Mouse (Mus musculus) kidney, embryonic 14.5 days (tissue): Measurements from ENCODE around the gene D430042O09Rik. TPM values are rescaled to one million over a fixed set of nuclear protein-coding genes. Genes with fewer than 3 reads are reported as not detected.

Experiments
- ATAC-seq: fragments of 200-750 bp; cut with Nextera tagmentation; 2 replicates; pipeline ENCODE4 v1.8.0; 2017; ENCODE audit warnings: moderate number of reproducible peaks, mild to moderate bottlenecking, moderate TSS enrichment, moderate library complexity; ENCODE audit not compliant: low FRiP score, low TSS enrichment
- H3K27ac ChIP-seq: fragments of 300-500 bp; sonication (generic); 2 replicates; pipeline ENCODE4 v1.5.1; 2014; ENCODE audit warnings: low read depth, mild to moderate bottlenecking, low read length, moderate library complexity, mixed read lengths
- H3K27me3 ChIP-seq: fragments of 300-500 bp; sonication (generic); 2 replicates; pipeline ENCODE4 v1.6.1; 2014; ENCODE audit warnings: mild to moderate bottlenecking, low read length; ENCODE audit not compliant: control insufficient read depth, insufficient read depth
- H3K36me3 ChIP-seq: fragments of 300-500 bp; sonication (generic); 2 replicates; pipeline ENCODE4 v1.6.1; 2014; ENCODE audit warnings: low read length, mixed read lengths; ENCODE audit not compliant: control insufficient read depth, insufficient read depth
- H3K4me1 ChIP-seq: fragments of 300-500 bp; sonication (generic); 2 replicates; pipeline ENCODE4 v1.6.1; 2014; ENCODE audit warnings: low read length, mixed read lengths; ENCODE audit not compliant: control insufficient read depth, insufficient read depth
- H3K4me2 ChIP-seq: fragments of 300-500 bp; sonication (generic); replicated peaks from 2 replicates; pipeline ENCODE4 v1.6.1; 2014; ENCODE audit warnings: low read depth, mild to moderate bottlenecking, low read length
- H3K4me3 ChIP-seq: fragments of 300-500 bp; sonication (generic); 2 replicates; pipeline ENCODE4 v1.5.1; 2014; ENCODE audit warnings: mild to moderate bottlenecking, low read length
- H3K9ac ChIP-seq: fragments of 300-500 bp; sonication (generic); 2 replicates; pipeline ENCODE4 v1.6.1; 2014; ENCODE audit warnings: low read depth, mild to moderate bottlenecking, low read length, moderate library complexity
- H3K9me3 ChIP-seq: fragments of 300-500 bp; sonication (generic); 2 replicates; pipeline ENCODE4 v1.6.1; 2016; ENCODE audit warnings: low read length; ENCODE audit not compliant: control insufficient read depth
- WGBS: fragments of 180-500 bp; shearing (Covaris S2); extraction: QIAGEN DNeasy Blood & Tissue Kit; methylation state at CpG from one replicate; pipeline ENCODE4 v1.1.7; 2014; 5-methylcytosine and 5-hydroxymethylcytosine counted together
- polyA plus RNA-seq: library from polyadenylated mRNA; unstranded; fragments of >200 nt; fragmentation: Nextera tagmentation; extraction: Ambion mirVana; gene quantifications from 2 replicates; pipeline ENCODE4 v1.2.1, GENCODE M21; 2014

The D430042O09Rik gene
- polyA plus RNA-seq, 1 experiment from 2014 or later = 11.5 TPM

DNA sequence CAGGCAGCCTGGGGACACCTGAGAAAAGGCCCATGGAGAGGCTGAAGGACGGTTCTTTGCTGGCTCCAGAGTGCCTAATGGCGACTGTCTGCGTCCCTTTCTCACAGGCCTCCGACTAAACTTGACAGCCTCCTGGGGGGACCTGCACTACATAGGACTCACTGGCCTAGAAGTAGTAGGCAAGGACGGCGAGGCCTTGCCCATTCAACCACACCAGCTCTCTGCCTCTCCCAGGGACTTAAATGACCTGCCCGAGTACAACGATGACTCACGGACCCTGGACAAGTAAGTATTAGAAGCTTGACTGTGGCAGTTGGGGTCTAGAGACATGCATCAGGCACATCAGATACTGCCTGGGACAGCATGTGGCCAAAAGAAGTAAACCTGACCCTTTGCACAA is 152.7 kb downstream of the D430042O09Rik start:
- Histone ChIP-seq H3K4me1 (peaks cover 18% of the 10 kb centered on the region), H3K4me2 (no peak overlapping the region), H3K27ac (no peak overlapping the region), H3K4me3 (no peak overlapping the region), H3K9me3 (no peaks in the 10 kb centered on the region), H3K27me3 (no peaks in the 10 kb centered on the region), H3K9ac (no peak overlapping the region), H3K36me3 (peaks cover 4% of the 10 kb centered on the region; the same call in 1 of the 2 replicates)
- no peak for ATAC-seq
- WGBS = 92% methylated on average over 9 of the region's 9 CpGs

DNA sequence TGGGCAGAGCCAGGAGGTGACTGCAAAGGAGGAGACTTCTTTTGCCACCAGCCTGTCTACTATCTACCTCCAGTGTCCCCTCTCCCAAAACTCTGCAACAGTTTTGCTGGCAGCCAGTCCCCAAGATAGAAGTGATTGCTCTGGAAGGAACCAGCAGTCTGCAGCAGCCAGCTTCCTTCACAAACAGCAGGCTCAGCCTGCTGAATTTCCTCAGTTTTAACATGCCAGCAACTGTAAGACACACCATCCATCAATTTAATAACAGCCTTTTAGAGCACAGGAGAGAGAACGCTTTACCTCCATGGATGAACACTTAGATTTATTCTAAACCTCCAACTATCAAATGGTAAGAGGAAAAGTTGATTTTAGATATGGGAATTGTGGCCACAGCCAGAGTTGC is 156.3 kb downstream of the D430042O09Rik start:
- peaks cover 27% of the 10 kb centered on the region for H3K4me1 ChIP-seq
- no peak overlapping the region for H3K4me3 ChIP-seq
- ATAC-seq = no peak
- H3K27me3 ChIP-seq = no peaks in the 10 kb centered on the region
- peak overlapping the region; percentile 15; the same call in 1 of the 2 replicates for H3K27ac ChIP-seq
- H3K36me3 ChIP-seq = peaks cover 9% of the 10 kb centered on the region; the same call in 1 of the 2 replicates
- no peaks in the 10 kb centered on the region for H3K9me3 ChIP-seq
- no peak overlapping the region for H3K4me2 ChIP-seq
- WGBS = 19% methylated on average over 1 of the region's 1 CpGs
- no peak overlapping the region for H3K9ac ChIP-seq

DNA sequence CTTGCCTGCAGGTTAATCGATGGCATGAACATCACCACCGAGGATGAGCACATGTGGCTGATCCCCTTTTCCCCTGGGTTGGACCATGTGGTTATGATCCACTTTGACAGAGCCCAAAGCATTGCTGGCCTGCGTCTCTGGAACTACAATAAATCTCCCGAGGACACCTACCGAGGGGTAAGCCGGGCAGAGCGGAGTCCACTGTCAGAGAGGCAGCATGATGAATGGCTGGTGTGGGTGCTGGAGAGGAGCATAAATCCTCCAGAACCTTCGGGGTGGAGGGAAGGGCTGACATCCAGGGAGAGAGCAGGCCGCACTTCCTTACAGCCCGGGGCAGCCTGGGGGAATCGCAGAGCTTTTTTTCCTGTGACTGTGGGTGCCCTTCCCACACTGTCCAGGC is 157.5 kb downstream of the D430042O09Rik start:
- peak; percentile 73 for ATAC-seq
- Histone ChIP-seq H3K27me3 (no peaks in the 10 kb centered on the region), H3K4me3 (no peak overlapping the region), H3K9ac (no peak overlapping the region), H3K9me3 (no peaks in the 10 kb centered on the region), H3K27ac (0 out of 2 replicates have a peak overlapping the region, but pooled peaks have one; percentile 17), H3K4me2 (no peak overlapping the region), H3K4me1 (peaks cover 27% of the 10 kb centered on the region), H3K36me3 (peaks cover 9% of the 10 kb centered on the region; the same call in 1 of the 2 replicates)
- WGBS = 15% methylated on average over 11 of the region's 11 CpGs

DNA sequence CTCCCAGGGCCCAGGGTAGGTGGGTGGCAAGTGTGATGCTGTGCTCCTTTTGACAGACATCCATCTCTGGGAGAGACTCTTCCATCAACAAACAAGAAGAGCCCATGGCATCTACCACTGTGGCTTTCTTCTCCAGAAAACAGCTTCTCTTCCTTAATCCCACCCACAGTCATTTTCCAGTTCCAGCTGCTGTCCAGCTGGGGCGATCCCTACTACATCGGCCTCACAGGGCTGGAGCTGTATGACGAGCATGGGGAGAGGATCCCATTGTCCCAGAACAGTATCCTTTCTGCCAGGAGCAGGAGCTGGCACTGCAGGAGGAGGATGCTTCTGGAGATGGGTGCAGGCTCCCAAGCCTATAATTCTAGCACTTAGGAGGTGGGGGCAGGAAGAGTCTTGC is 160.9 kb downstream of the D430042O09Rik start:
- H3K4me2 ChIP-seq = no peak overlapping the region
- no peaks in the 10 kb centered on the region for H3K9me3 ChIP-seq
- no peaks in the 10 kb centered on the region for H3K27me3 ChIP-seq
- no peak overlapping the region for H3K9ac ChIP-seq
- 85% methylated on average over 3 of the region's 3 CpGs for WGBS
- no peak for ATAC-seq
- H3K36me3 ChIP-seq = 0 out of 2 replicates have a peak, but pooled peaks cover 4% of the 10 kb centered on the region
- H3K4me1 ChIP-seq = peaks cover 34% of the 10 kb centered on the region
- H3K4me3 ChIP-seq = no peak overlapping the region
- no peak overlapping the region for H3K27ac ChIP-seq

DNA sequence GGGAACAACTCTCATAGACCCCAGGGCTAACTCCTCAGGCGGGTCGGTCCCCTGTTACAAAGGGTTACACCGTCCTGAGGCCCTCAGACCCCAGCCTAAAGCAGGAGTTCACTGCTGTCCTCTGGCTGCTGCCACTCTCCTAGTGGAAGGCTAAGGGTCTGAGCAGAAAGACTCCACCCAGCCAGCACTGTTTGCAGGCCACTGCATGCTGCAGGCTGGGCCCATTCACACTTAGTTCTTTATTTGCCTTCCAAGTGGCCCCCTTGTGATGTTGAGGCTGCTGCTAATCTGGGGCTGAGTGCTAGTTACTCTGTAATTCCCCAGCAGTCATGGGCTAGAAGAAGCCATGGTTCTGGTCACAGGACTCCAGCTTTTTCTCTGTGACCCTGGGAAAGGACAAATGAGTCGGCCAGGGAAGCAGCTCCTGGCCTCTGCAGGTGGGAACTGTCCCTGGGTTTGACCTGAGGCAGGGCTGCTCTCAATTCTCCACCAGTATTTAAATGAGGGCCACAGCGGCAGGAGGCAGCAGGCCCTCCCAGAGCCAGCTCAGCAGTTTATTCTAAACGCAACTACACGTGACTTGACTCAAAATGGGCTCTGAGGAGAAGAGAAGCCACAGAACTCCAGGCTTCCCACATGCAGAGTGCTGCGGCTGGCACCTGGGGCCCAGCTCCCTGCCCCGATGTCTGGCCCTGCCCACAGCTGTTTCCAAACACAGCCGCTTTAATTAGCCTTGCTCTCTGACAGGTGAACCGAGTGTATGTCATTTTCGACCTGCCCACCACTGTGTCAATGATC is 163.9 kb downstream of the D430042O09Rik start:
- 32% methylated on average over 12 of the region's 12 CpGs for WGBS
- peak; percentile 14; the same call in 1 of the 2 replicates for ATAC-seq

DNA sequence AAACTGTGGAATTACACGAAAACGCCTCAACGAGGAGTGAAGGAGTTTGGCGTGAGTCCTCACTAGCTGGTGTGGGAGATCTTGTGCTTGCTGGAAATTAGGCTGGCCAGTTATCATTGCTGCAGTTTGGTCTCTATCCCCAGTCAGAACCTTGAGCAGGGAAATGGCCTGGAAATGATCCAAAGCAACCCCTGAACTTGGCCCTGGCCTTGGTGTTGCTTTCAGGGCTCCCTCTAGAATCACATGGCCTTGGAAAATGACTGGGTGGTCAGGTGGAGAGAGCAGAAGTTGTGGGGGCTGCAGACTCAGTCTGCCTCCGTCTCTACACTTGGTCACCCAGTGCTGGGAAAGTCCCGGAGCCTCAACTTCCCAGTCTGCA is 164.5 kb downstream of the D430042O09Rik start:
- H3K9me3 ChIP-seq = no peaks in the 10 kb centered on the region
- no peak for ATAC-seq
- H3K4me2 ChIP-seq = no peak overlapping the region
- H3K27me3 ChIP-seq = no peaks in the 10 kb centered on the region
- H3K4me3 ChIP-seq = no peak overlapping the region
- H3K36me3 ChIP-seq = 0 out of 2 replicates have a peak, but pooled peaks cover 4% of the 10 kb centered on the region
- 0 out of 2 replicates have a peak, but pooled peaks cover 8% of the 10 kb centered on the region for H3K4me1 ChIP-seq
- H3K27ac ChIP-seq = no peak overlapping the region
- no peak overlapping the region for H3K9ac ChIP-seq
- 46% methylated on average over 6 of the region's 6 CpGs for WGBS

More for the DNA sequence above, 163.9 kb downstream of the D430042O09Rik start:
- Histone ChIP-seq H3K4me2 (no peak overlapping the region), H3K27ac (no peak overlapping the region), H3K4me1 (0 out of 2 replicates have a peak, but pooled peaks cover 8% of the 10 kb centered on the region), H3K27me3 (no peaks in the 10 kb centered on the region), H3K9ac (no peak overlapping the region), H3K9me3 (no peaks in the 10 kb centered on the region), H3K36me3 (0 out of 2 replicates have a peak, but pooled peaks cover 4% of the 10 kb centered on the region), H3K4me3 (no peak overlapping the region)

DNA sequence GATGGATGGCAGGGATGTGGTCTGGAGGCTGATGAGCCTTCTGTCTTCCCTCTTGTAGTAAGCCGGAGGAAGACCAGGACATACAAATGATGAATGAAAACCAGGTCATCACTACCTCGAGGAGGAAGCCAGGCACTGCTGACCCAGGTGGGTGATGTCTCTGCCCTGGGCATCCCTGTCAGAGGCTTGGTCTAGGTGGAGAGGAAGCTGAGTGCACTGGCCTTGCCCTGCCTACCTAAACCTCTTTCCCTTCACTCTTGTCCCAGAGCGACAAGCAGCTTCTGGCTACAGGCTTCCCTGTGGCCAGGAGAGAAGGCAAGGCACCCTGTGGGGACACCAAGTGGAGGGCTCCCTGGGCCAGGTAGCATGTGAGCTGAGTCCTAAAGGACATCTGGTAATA is 165.2 kb downstream of the D430042O09Rik start:
- H3K27me3 ChIP-seq = no peaks in the 10 kb centered on the region
- 0 out of 2 replicates have a peak, but pooled peaks cover 4% of the 10 kb centered on the region for H3K36me3 ChIP-seq
- no peak overlapping the region for H3K9ac ChIP-seq
- H3K4me3 ChIP-seq = no peak overlapping the region
- no peak for ATAC-seq
- 72% methylated on average over 3 of the region's 3 CpGs for WGBS
- H3K4me2 ChIP-seq = no peak overlapping the region
- 0 out of 2 replicates have a peak, but pooled peaks cover 8% of the 10 kb centered on the region for H3K4me1 ChIP-seq
- no peaks in the 10 kb centered on the region for H3K9me3 ChIP-seq
- no peak overlapping the region for H3K27ac ChIP-seq

DNA sequence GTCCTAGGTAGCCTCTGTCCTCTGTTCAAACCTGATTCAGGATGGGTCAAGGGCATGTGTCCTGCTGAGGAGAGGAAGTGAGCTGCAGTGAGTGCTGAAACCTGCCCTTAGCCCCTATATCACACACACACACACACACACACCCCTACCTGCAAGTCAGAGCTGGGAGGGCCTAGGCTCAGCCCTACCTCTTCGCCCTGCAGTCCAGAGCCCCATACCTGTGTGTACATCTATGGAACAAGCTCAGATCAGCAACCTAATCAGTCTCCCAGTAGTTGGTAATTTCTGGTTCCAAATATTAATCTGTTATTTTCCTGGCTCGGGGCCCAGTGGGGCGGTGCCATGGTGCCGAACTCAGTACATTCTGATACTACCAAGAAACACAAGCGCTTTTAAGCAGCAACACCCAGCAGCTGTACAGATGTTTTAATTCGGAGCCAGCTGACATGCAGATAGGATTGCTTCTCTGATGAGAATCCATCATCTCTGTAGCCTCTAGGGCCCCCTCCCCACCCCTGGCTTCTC is 166.3 kb downstream of the D430042O09Rik start:
- Histone ChIP-seq H3K4me1 (0 out of 2 replicates have a peak, but pooled peaks cover 8% of the 10 kb centered on the region), H3K9ac (no peak overlapping the region), H3K4me3 (no peak overlapping the region), H3K9me3 (no peaks in the 10 kb centered on the region), H3K36me3 (no peaks in the 10 kb centered on the region), H3K27me3 (no peaks in the 10 kb centered on the region), H3K27ac (no peak overlapping the region), H3K4me2 (no peak overlapping the region)
- 87% methylated on average over 6 of the region's 6 CpGs for WGBS
- ATAC-seq = no peak

DNA sequence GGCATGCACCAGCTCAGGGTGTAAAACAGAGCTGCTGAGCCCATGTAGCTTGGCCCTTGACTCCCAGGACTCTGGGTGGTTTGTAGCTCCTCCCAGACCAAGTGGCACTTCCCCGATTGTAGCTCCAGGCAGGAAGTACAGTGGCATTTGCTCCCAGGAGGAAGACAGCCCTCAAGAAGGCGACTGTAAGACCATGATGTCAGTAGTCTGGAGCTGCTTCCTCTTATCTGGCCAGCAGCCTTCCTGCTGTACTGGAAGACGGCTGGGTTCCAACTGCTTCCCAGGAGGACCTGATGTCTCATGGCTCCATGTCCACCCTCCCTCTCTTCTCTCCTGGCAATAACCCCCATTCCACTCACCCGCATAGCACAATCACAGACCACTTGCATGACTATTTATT is 170.4 kb downstream of the D430042O09Rik start:
- no peak overlapping the region for H3K4me3 ChIP-seq
- no peaks in the 10 kb centered on the region for H3K4me1 ChIP-seq
- 79% methylated on average over 4 of the region's 4 CpGs for WGBS
- H3K27me3 ChIP-seq = no peaks in the 10 kb centered on the region
- H3K9ac ChIP-seq = no peak overlapping the region
- no peak overlapping the region for H3K4me2 ChIP-seq
- H3K27ac ChIP-seq = no peak overlapping the region
- H3K9me3 ChIP-seq = no peaks in the 10 kb centered on the region
- H3K36me3 ChIP-seq = no peaks in the 10 kb centered on the region
- ATAC-seq = no peak
